Mouse (Mus musculus): Measurements from ENCODE around the gene Mid1ip1. TPM values are rescaled to one million over a fixed set of nuclear protein-coding genes. Genes with fewer than 3 reads are reported as not detected.

Mid1ip1 gene
- polyA plus RNA-seq, 1 experiment from 2014 or later: 39.7 TPM

DNA sequence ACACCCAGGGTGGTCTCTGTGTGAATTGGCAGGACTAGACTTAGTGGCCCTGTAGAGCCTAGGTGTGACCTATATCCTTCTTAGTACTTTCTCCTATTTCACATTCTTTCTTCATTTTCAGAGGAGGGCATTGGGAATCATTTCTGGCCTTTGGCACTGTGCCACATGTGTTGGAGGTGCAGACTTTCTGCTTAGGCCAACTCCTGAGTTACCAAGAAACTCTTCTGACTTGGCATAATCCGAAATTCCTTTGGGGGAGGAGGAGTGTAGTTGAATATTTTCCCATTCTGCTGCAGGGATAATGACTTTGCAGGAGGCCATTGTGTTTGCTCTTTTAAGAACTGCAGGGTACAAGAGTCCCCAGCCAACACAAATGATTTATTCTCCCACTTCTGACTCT is 19.6 kb downstream of the Mid1ip1 start:
- Histone ChIP-seq H3K4me1 (peaks cover 8% of the 10 kb centered on the region; the same call in 1 of the 2 replicates), H3K4me2 (no peak overlapping the region), H3K4me3 (no peak overlapping the region), H3K27me3 (replicated peaks) (no peaks in the 10 kb centered on the region), H3K9me3 (replicated peaks) (no peaks in the 10 kb centered on the region), H3K27ac (no peak overlapping the region), H3K36me3 (no peaks in the 10 kb centered on the region), H3K9ac (no peak overlapping the region)
- 32% methylated on average over 1 of the region's 1 CpGs for WGBS (ENCODE audit: insufficient replicate concordance)
- no peak for ATAC-seq

- no peaks in the 10 kb centered on the region for H3K27me3 ChIP-seq (replicated peaks)
- H3K27ac ChIP-seq: no peak overlapping the region
- no peak overlapping the region for H3K4me3 ChIP-seq
- H3K9me3 ChIP-seq (replicated peaks): no peaks in the 10 kb centered on the region
- no peak overlapping the region for H3K9ac ChIP-seq
- ATAC-seq: peak; percentile 73; the same call in 1 of the 2 replicates
- H3K4me2 ChIP-seq: no peak overlapping the region
- WGBS (ENCODE audit: insufficient replicate concordance): 32% methylated on average over 1 of the region's 1 CpGs
- no peaks in the 10 kb centered on the region for H3K36me3 ChIP-seq
- H3K4me1 ChIP-seq: peaks cover 8% of the 10 kb centered on the region; the same call in 1 of the 2 replicates
Measured at GRCm38 (mm10) chrX:10734874-10735273, 20.1 kb downstream of the Mid1ip1 start.

- no peak for ATAC-seq
- Histone ChIP-seq H3K9ac (no peak overlapping the region), H3K27ac (no peak overlapping the region), H3K4me2 (no peak overlapping the region), H3K9me3 (replicated peaks) (no peaks in the 10 kb centered on the region), H3K27me3 (replicated peaks) (no peaks in the 10 kb centered on the region), H3K4me1 (no peaks in the 10 kb centered on the region), H3K4me3 (no peak overlapping the region), H3K36me3 (no peaks in the 10 kb centered on the region)
- 70% methylated on average over 4 of the region's 4 CpGs for WGBS (ENCODE audit: insufficient replicate concordance)
Measured at GRCm38 (mm10) chrX:10758866-10759265, 44.1 kb downstream of the Mid1ip1 start.

GRCm38 (mm10) chrX:10763476-10764016 is 48.7 kb downstream of the Mid1ip1 start:
- ATAC-seq: no peak

More at GRCm38 (mm10) chrX:10763476-10764016, 48.7 kb downstream of the Mid1ip1 start:
- Histone ChIP-seq H3K9me3 (replicated peaks) (no peaks in the 10 kb centered on the region), H3K4me1 (no peaks in the 10 kb centered on the region), H3K4me2 (no peak overlapping the region), H3K4me3 (no peak overlapping the region), H3K9ac (no peak overlapping the region), H3K36me3 (no peaks in the 10 kb centered on the region), H3K27me3 (replicated peaks) (no peaks in the 10 kb centered on the region), H3K27ac (no peak overlapping the region)
- WGBS (ENCODE audit: insufficient replicate concordance): 62% methylated on average over 10 of the region's 10 CpGs

Other genes with a start within 250 kb of the Mid1ip1 start
- 44.1 and 44.8 TPM in 2 replicates for gene Tspan7, start 229.9 kb upstream of the Mid1ip1 start, polyA plus RNA-seq (2016; fragmentation: Nextera tagmentation; extraction: Ambion mirVana)